Mouse (Mus musculus): ENCODE data around the gene Ly86.

The Ly86 gene

GRCm38 (mm10) chr13:37431707-37432106 lies 86.7 kb downstream of the Ly86 start:
- no peak for DNase-seq (ENCODE audit: low spot score in 2 of 2)

DNA sequence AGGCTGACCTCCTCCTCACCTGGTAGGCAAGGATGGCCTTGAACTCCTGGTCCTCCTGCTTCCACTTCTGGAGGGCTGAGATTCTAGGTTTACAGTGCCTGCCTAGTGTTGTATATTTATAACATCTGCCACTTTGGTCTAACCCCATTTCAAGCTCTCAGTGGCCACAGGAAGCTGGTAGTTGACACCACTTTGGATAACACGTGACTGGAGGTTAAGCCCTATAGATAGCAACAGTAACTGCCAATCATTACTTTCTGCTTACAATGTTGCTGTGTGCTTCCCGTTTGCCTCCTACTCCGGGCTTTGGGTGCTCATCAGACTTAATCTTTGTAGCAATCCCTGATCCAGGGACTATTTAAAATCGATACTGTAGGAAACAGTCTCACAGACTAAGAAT lies 87.6 kb downstream of the Ly86 start:
- no peak for DNase-seq (ENCODE audit: low spot score in 2 of 2)

DNA sequence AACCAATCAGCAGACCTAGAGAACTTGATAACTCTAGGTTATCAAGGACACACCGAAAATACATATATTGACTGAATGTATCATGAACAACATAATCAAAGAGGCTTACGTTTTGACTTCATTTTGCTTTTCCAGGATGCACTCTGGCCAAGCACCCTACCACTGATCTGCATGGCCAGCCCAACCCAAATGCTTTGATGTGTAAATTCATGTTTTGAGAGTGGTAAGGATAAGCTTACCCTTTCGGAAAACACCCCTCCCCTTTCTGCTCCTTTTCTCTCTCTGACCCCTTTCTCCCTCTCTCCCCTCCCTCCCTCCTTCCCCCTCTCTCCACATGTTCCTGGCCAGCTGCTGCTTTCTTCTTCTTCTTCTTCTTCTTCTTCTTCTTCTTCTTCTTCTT lies 88.1 kb downstream of the Ly86 start:
- no peak for DNase-seq (ENCODE audit: low spot score in 2 of 2)

DNA sequence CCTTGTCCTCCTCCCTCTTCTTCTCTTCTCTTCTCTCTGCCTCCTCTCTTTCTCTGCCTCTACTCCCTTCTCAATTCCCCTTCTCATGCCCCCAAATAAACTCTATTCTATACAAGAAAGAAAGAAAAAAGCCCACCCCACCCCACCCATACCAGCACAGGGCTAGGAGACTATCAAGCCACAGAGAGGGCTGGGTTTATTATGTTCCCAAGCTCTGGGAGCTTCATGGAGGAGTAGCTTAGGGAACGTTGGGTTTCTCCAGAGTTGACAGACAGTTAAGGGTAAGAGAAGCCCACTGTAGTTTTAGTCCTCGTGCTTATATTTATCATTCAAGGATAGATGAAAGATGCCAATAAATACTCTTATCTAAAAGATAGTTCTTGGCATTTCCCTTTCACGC lies 88.7 kb downstream of the Ly86 start:
- DNase-seq (ENCODE audit: low spot score in 2 of 2) = no peak

GRCm38 (mm10) chr13:37434137-37434772 lies 89.2 kb downstream of the Ly86 start:
- peak; percentile 60 to 80 for DNase-seq (ENCODE audit: low spot score in 2 of 2)

GRCm38 (mm10) chr13:37434841-37435240 lies 89.8 kb downstream of the Ly86 start:
- no peak for DNase-seq (ENCODE audit: low spot score in 2 of 2)

DNA sequence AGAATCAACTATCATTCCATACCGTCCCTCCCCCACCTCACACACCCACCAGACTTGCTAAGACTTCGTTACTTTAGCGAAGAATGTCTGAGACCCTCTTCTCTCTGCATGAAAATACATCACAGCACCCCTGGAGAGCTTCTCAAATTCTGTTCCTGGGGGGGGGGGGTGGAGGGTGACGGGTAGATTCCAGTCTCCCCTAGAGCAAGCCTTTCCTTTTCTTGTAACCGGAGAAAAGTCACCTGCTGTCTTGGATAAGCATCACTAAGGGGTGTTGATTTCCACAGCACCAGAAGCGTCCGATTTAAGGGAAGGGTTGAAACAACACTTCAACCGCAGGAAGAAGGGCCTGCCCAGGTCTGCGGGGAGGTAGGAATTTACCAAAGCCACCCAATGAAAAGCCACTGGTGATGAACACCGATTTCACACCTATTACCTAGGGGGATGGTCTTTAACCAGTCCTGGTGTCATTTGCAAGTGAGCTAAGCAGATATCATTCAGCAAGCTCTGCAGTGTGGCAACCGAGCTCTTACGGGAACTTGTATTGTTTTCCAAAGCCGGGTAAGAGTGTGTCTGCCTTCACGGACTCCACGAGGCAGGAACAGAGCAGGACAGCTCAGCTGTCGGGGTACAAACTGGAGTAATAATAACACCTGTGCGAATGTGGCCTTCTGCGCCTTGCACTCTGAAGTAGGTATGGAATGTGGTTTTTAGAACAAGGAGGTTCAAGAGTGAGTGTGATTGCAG lies 91.4 kb downstream of the Ly86 start:
- no peak for DNase-seq (ENCODE audit: low spot score in 2 of 2)

DNA sequence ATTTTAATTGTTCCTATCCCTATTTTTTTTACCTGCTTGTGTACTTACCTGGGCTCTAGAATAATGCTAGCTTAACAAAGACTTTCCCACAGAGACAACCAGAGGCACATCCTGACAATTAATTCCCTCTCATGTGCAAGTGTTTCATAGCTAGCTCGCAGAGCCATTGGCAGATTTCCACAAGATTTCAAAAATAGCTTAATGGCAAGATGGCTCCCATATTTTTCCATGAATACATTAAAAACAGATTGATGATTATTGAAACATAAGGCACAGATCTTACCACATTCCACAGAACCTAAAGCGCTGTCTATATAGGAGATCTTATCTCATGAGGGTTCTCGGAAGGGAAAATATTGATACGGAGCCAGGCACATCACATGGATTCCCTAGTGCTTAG lies 93.8 kb downstream of the Ly86 start:
- DNase-seq (ENCODE audit: low spot score in 2 of 2) = no peak

DNA sequence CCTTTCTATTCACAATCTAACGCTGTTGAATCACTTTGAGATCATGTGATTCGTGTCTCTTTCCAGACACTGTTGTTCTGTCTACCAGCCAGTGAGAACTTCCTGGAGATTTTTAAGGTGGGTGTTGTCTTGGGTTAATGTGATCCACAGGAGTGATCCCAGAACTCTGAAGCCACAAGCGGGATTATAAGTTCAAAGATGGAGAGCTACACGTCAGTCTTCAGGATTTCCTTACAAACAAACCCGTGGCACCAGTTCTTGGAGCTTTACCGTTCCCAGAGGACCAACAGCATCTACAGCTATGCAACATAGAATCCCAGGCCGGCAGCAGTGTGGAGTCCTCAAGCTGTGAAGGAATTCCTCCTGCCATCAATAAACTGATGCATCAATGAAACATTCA lies 94.5 kb downstream of the Ly86 start:
- no peak for DNase-seq (ENCODE audit: low spot score in 2 of 2)

GRCm38 (mm10) chr13:37439941-37440340 lies 94.9 kb downstream of the Ly86 start:
- no peak for DNase-seq (ENCODE audit: low spot score in 2 of 2)

GRCm38 (mm10) chr13:37440593-37441307 lies 95.7 kb downstream of the Ly86 start:
- no peak for DNase-seq (ENCODE audit: low spot score in 2 of 2)

DNA sequence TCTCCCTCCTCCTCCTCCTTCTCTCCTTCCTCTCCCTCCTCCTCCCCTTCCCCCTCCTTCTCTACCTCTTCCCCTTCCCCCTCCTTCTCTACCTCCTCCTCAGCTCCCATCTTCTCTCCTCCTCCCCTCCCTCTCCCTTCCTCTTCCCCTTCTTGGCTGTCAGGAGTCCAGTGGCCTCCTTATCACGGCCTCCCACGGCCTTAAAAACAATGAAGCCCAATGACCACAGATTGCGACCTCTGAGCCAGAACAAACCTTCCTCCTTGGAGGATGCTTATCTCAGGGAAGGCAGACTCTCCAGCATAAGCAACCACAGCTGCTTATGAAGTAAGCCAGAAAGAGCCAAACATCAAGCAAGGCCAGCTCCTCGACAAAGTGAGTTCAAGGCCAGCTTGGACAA lies 97.0 kb downstream of the Ly86 start:
- DNase-seq (ENCODE audit: low spot score in 2 of 2) = no peak

DNA sequence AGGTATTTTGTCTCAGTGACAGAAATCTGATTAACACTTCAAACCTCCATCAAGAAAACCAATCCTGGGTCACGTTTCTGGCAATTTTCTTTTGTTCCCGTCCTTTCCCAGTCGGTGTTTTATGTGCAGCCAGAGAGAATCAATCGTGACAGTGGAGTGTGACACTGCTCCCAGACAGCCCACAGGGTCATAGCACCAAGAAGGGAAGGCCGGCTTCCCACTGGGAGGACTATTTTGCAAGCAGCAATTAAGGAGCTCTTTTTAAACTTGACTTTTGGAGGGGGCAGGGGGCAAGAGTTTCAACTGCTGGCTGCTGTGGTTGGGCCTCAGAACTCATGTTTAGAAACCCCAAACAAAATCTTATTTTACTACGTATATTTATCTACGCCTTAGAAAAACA lies 97.5 kb downstream of the Ly86 start:
- no peak for DNase-seq (ENCODE audit: low spot score in 2 of 2)

DNA sequence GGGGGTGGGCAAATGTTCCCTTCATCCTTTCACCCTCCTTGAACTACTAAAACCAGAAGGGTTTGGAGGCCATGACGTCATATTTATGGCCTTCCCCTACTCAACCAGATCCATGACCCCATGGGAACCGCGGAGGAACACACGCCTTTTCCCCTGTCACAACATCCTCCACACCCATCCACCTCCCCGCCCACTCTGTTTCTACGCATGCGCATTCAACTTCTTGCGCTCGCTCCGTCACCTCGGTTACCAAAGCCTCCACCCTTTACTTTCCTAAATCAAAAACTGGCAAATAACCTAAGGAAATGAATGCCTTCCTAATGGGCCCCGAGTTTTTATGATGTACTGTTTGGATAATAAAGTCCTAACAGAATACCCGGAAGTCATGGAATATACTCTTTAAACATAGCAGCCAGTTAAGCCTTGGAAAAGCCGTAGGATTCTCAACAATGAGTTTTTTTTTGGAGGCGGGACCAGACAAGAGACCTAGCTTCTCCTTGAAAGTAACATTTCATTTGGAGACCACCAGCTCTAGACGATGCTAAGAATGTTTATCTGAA lies 101.8 kb downstream of the Ly86 start:
- no peak for DNase-seq (ENCODE audit: low spot score in 2 of 2)

DNA sequence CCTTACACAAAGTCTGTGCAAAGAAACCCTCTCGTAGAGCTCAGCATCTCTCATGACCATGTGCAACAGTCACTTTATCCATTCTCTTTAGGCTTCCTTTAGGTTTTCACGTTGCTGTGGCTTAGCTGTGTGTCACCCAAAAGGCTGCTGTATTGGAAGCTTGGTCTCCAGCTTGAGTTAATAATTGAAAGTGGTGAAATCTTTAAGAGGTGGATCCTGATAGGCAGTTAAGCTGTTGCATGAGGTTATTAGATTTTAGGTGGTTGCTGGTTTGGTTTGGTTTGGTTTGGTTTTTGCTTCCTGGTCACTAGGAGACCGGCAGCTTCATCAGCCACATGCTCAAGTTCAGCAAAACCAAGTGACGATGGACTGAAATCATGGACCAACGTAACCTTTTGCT lies 106.0 kb downstream of the Ly86 start:
- DNase-seq (ENCODE audit: low spot score in 2 of 2) = no peak

- DNase-seq (ENCODE audit: low spot score in 2 of 2) = peak; percentile 29 to 33
Observed at GRCm38 (mm10) chr13:37451471-37451870, 106.5 kb downstream of the Ly86 start.

DNA sequence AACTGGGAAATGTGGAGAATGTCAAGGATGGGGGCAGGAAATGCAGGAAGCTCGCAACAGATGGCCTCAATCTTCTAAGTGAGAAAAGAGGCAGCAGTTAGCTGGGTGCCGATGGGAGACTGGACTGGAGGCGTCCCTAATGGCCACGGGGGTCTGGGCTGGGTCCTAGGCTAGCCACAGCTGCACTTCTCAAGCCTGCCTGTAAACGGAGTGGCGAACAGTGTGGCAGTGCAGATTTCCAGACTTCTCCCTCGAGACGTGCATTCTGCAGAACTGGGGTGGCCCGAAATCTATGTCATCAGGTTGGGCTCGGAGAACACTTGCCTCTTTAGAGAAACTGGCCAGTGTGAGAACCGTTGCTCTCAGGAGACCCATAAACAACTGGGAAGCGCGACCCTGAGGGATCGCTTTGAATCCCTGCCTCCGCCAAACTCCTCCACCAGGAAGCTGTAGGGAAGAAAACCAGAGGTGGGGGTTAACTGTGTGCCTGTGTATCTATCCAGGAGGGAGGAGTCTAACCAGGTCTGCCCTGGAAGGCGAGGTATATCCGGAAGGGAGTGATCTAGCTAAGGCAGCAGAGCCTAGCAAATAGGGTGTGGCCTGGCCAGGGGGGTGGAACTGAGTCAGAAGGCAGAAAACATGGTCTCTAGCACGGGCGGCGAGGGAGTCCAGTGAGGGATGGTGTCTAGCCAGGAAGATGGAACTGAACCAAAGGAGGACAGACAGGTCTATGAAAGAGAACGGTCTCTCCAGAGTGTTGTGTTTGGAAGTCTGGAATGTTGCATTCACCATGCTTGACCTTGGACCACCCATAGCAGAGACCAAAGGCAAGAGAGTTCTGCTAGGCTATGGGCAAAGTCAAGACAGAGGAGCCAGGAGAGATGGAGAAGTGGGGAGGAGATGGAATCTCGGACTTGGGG lies 107.3 kb downstream of the Ly86 start:
- DNase-seq (ENCODE audit: low spot score in 2 of 2) = peak; percentile 49 to 60

DNA sequence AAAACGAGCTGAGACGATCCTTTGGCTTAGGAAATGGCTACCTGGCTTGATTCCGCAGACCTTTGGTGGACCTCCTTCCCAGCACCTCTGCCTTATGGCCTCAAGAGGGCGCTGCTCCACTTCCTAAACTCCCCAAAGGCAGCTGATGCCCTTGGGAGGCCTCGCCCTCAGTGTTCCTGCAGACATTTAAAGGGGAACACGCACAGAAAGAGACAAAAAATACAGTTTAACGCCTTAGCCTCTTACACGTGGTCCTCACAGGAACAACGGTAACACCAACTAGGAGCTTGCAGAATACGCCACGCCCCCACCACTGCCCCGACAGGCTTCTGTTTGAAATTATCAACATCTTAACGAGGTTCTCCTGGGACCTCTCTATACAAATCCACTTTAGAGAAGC lies 108.2 kb downstream of the Ly86 start:
- peak; percentile 70 to 89 for DNase-seq (ENCODE audit: low spot score in 2 of 2)

DNA sequence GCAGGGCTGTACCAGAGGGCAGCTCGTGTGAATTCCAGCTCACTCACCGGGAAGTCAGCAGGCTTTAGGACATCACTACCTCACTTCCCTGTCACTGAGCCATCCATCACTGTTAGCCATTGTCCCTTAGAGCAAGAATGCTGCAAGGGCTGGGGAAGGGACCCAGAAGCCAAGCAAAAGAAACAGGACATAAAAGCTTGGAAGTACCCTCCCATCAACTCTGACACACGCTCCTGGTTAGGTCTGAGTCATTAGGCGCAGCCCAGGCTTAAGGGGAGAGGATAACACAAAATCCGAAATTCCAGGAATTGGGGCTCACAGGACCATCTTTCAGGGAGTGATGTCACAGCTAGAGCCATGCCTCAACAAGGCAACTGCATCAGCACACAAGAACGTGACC lies 109.3 kb downstream of the Ly86 start:
- DNase-seq (ENCODE audit: low spot score in 2 of 2) = no peak

DNA sequence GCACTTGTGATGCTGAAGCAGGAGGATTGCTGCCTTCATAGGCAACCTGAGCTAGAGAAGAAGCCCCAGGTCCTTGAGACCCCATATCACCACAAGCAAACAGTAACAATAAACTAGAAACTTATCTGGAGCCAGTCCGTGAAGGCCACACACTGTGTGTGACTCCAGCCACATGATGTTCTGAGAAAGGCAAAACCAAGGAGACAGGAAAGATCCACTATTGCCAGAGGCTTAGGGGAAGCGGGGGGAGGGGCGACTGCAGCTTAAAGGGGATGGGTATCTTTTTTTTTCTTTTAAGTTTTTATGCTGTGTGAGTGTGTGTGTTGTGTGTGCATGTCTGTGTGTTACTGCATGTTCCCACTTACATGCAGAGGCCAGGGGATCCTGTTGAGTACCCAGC lies 110.6 kb downstream of the Ly86 start:
- no peak for DNase-seq (ENCODE audit: low spot score in 2 of 2)

DNA sequence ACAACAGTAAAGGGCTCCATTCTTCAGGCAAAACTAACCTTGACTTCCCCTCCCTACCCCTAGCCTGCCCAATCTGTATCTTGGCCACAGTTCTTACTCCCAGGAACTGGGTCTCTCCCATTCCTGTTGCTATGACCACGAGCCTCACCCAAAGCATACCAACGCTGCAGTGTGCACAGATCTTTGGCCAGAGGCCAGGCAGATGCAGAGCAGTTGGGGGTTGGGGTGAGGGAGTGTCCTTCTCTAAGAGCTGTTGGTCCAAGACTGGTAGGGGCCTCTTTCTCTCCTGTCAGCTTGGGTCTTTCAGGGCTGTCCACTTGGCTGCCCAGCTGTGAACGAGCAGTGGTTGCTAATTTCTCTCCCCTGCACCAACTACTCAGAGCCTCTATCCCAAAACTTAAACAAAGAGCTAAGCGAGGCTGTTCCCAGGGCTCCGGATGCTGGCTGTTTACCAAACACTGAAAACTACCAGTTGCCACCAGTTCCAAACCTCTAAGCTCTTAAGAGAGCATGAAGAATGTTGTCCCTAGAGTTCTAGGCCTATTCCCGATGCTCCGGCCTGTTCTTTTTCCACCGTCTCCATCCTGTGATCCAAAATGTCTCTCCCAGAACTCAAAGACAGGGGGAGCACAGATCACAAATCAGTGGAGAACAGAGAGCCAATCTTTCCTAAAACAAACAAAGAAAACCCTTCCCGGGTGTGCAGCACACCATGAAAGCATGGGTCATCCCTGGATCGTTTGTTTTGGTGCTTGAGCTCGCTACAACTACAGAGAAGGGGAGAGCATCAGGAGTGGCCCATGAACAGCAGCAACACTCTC lies 112.2 kb downstream of the Ly86 start:
- DNase-seq (ENCODE audit: low spot score in 2 of 2) = peak; percentile 45 to 62
